Mouse (Mus musculus) layer of hippocampus, postnatal 14 days (tissue): ENCODE measurements around the gene Slc25a42. TPM values are rescaled to one million over a fixed set of nuclear protein-coding genes. Genes with fewer than 3 reads are reported as not detected.

Source experiments
- total RNA-seq, 2 experiments: library from RNA; stranded (reverse); gene quantifications; 2 replicates each; pipeline ENCODE4 v1.2.3; 2021

Gene Slc25a42
- total RNA-seq, 2 experiments from 2014 or later, result 34.0 to 36.2 TPM

Other genes with a start within 250 kb of the Slc25a42 start
- 10 to 100 TPM; 30.7 to 38.7 TPM for gene Gatad2a, start 215.9 kb downstream of the Slc25a42 start, total RNA-seq
- gene Mau2, start 169.6 kb downstream of the Slc25a42 start, total RNA-seq, result 10 to 100 TPM; 81.4 to 85.3 TPM
- 10 to 100 TPM; 50.5 to 57.3 TPM for gene Sugp1, start 169.5 kb downstream of the Slc25a42 start, total RNA-seq
- 1 to 10 TPM; 1.9 to 3.1 TPM for gene Tm6sf2, start 139.4 kb downstream of the Slc25a42 start, total RNA-seq
- gene Hapln4, start 128.8 kb downstream of the Slc25a42 start, total RNA-seq, result 10 to 100 TPM; 29.7 to 35.4 TPM
- gene Ncan, start 91.4 kb downstream of the Slc25a42 start, total RNA-seq, result 100 to 1,000 TPM; 371 to 387 TPM
- gene Nr2c2ap, start 81.0 kb downstream of the Slc25a42 start, total RNA-seq, result 10 to 100 TPM; 26.9 to 31.2 TPM
- 10 to 100 TPM in 1 of 2 experiments, 1 to 10 TPM in 1; 9.9 to 12.6 TPM for gene Rfxank, start 73.2 kb downstream of the Slc25a42 start, total RNA-seq
- gene Borcs8, start 72.8 kb downstream of the Slc25a42 start, total RNA-seq, result 10 to 100 TPM; 42.0 to 44.1 TPM
- gene Mef2b, start 72.6 kb downstream of the Slc25a42 start, total RNA-seq, result under 1 TPM; 0.29 to 0.41 TPM
- 10 to 100 TPM; 46.1 to 49.4 TPM for gene Tmem161a, start 39.9 kb downstream of the Slc25a42 start, total RNA-seq
- gene Sugp2, start 21.9 kb upstream of the Slc25a42 start, total RNA-seq, result 100 to 1,000 TPM; 124 TPM
- 10 to 100 TPM; 60.1 to 67.4 TPM for gene Armc6, start 22.2 kb upstream of the Slc25a42 start, total RNA-seq
- 10 to 100 TPM; 75.5 to 84.3 TPM for gene Homer3, start 70.5 kb upstream of the Slc25a42 start, total RNA-seq
- 10 to 100 TPM; 41.4 to 53.6 TPM for gene Ddx49, start 90.2 kb upstream of the Slc25a42 start, total RNA-seq
- 100 to 1,000 TPM; 134 to 148 TPM for gene Cope, start 90.2 kb upstream of the Slc25a42 start, total RNA-seq
- 100 to 1,000 TPM; 107 to 119 TPM for gene Cers1, start 103.5 kb upstream of the Slc25a42 start, total RNA-seq
- gene Gdf1, start 117.5 kb upstream of the Slc25a42 start, total RNA-seq, result 10 to 100 TPM; 11.2 to 22.7 TPM
- 10 to 100 TPM; 50.3 to 54.9 TPM for gene Upf1, start 141.0 kb upstream of the Slc25a42 start, total RNA-seq
- under 1 TPM; 0.21 to 0.30 TPM for gene Comp, start 161.3 kb upstream of the Slc25a42 start, total RNA-seq
- gene Crtc1, start 227.3 kb upstream of the Slc25a42 start, total RNA-seq, result 100 to 1,000 TPM; 128 to 135 TPM